Mouse (Mus musculus): ENCODE measurements around the gene Olfr76.
"Not testable (repeated sequence)": the region's sequence is repeated elsewhere in the genome, so short reads cannot be mapped to it uniquely, and the experiment has no call there.

Gene Olfr76

GRCm38 (mm10) chr19:12123103-12123502, at the start of gene Olfr76:
Gene Olfr76 (minus strand): TSS chr19:12123203.
- no peak for DNase-seq

DNA sequence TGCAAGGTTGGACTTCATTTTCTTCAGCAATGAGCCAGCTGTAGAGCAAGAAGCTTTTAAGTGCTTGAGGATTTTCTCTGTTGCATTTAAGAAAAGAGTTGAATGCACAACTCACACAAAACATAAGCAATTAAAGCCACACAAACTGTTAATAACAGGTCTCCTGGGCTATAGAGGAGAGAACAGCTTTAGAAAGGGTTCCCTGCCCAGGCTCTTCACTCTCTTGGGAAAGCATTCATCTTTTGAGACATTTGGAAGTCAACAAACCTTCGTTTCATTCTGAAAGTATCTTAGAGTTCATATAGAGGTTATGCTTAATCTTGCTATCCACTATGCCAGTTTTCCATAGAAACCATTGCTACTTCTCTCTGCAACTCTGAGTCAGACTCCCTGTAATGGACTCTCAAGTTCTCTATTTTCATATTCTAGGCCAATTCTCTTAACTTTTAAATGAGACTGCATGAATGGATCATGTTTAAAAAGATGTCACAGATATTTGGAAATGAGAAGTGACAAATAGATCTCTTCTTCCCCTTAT, 47.1 kb upstream of the Olfr76 start, which contains the start of gene Olfr1555-ps1:
Gene Olfr1555-ps1 (minus strand): TSS at position 51 of the 538 bp plus-strand sequence.
- not testable (repeated sequence) for DNase-seq

- DNase-seq = no peak
These were observed 22.4 kb upstream of the Olfr76 start for GRCm38 (mm10) chr19:12145452-12145851.

- no peak for DNase-seq
These were observed 20.4 kb upstream of the Olfr76 start for GRCm38 (mm10) chr19:12143356-12143755.

DNA sequence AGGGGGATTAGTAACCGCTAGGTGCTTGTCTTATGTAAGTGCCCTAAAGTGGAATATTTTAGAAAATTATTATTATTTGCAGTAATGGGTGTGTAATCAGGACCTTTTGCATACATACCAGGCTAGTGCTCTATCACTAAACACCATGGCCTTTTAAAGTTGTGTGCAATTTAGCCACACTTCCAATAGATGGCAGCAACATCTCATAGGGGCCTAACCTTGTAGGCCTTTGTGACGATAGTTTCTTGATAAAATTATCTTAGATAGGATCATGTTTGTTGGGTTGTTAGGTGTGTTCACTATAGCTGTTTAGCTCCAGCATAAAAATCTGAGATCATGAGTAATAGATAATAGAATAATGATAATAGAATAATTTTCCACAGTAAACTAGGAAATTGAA, 11.3 kb upstream of the Olfr76 start:
- DNase-seq = no peak

GRCm38 (mm10) chr19:12116464-12116863, 6.5 kb downstream of the Olfr76 start:
- no peak for DNase-seq

DNA sequence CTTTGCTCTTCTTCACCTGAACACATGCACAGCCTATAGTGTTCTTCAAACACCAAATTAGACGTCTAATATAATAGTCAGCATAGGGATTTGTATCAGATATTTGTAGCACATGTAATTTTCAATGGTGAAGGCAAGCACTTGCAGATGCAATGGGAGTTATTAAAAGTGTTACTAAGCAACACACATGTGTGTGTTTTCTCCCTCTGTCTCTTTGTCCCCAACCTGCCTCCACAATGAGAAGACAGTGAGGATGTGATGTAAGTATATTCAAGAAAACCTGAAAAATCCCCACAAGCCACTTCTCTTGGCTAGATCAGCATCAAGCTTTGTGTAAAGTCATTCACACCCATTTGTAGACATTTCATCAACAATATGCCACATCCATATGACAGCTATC, 7.2 kb downstream of the Olfr76 start, which contains the start of gene Olfr1428:
Gene Olfr1428 (minus strand): TSS at position 101 of the 400 bp plus-strand sequence.
- no peak for DNase-seq

- no peak for DNase-seq
These were observed 9.2 kb downstream of the Olfr76 start for GRCm38 (mm10) chr19:12113807-12114206.

- no peak for DNase-seq
These were observed 18.5 kb downstream of the Olfr76 start for GRCm38 (mm10) chr19:12104541-12104940.

DNA sequence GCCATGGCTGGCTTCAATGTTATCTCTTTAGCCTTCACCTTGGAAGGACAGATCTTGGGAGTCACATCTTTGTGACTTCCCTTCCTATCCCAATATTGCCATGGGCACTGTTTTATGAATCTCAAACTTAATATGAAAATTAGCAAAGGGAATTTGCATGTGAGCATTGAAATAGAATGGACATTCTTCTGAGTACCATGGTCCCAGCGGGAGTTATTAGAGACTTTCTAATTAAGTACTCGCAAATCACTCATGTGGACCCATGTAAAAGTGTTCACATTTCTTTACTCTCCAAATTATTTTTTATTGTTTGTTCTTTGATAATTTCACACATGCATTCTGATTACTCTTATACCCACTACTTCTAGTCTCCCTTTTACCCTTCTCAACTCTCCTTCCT, 19.8 kb downstream of the Olfr76 start, which contains the start of gene Olfr1427:
Gene Olfr1427 (minus strand): TSS at position 101 of the 400 bp plus-strand sequence.
- no peak for DNase-seq

- DNase-seq = no peak
These were observed 31.1 kb downstream of the Olfr76 start, which contains the start of gene Olfr1426 for GRCm38 (mm10) chr19:12091913-12092312. Gene Olfr1426 (minus strand): TSS chr19:12092013.

GRCm38 (mm10) chr19:12077631-12078030, 45.4 kb downstream of the Olfr76 start, which contains the start of gene Olfr1425:
Gene Olfr1425 (minus strand): TSS chr19:12077731.
- not testable (repeated sequence) for DNase-seq

DNA sequence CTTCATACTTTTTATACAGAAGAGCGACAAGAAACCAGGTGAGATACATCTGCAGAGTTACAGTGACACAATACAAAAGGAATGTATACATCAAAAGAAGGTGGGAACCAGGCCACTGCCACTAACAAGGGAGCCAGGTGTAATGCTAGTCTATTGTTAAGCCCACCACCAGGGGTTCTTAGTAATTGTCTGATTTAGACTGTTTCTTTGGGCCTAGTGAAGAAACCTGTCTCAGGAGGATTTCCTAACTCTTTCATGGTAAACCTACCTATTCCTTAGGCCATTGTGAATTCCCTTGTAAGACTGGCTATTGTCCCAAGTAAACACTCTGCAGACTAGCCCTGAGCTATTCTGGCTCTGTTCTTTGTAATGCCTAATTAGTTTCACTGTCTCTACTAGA, 53.5 kb downstream of the Olfr76 start:
- not testable (repeated sequence) for DNase-seq
